Mouse (Mus musculus) kidney, postnatal 14 days (tissue): ENCODE results near the gene Vamp8.

Experiments used
- DNase-seq: peaks from one replicate; pipeline ENCODE4 v3.0.0; 2022; ENCODE audit warnings: mixed read lengths

Vamp8 gene

DNA sequence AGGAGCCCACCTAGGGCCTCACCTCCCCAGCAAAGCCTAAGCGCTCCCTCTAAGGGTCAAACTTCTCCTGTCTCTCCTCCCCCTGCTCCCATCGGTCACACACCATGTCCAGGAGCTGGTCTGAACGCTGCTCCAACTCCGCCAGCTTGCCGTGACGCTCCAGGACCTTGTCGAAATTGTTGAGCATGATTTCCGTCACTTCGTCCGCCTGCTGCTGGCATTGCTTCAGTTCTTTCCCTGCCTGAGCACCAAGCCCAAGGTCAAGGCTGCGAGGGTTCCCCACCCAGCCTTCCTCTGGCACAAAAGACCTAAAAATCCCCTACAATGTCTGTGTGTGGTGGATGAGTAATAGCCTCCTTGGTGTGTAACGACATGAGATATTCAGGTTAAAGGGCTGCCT is 20.4 kb downstream of the Vamp8 start:
- DNase-seq, result no peak

DNA sequence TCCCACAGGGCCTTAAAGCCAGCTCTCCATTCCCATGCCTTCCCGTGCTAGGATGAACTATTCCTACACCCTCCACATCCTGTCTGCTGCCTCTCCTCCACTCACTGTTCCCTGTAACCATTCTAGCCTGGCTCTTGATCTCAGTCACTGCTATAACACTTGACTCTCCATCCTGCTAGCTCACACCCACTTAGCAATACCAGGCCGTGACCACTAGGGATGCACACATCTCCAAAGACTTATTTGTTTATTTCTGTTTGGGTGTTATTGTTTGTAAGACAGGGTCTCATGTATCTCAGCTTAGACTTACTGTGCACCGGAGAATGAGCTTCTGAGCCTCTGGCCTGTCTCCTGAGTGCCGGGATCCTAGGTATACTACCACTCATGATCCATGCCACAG is 20.9 kb downstream of the Vamp8 start:
- DNase-seq, result no peak

DNA sequence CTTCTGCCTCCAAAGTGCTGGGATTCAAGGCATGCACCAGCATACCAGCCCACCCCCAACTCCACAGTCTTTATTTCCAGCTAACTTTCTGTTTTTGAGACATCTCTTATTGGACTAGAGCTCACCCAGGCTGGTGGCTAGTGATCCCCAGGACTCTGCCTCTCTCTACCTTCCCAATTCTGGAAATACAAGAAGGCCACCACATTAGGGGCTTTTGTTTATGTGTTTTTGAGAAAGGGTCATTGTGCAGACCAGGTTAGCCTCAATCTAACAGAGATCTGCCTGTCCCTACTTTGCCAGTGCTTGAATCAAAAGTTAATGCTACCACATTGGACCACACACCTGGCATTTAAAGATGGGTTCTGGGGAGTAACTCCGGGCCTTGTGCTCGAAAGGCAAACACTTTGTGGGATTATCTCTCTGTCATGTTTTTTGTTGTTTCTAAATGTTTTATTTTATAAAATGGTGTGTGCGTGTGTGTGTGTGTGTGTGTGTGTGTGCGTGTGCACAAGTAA is 23.0 kb downstream of the Vamp8 start:
- no peak for DNase-seq

DNA sequence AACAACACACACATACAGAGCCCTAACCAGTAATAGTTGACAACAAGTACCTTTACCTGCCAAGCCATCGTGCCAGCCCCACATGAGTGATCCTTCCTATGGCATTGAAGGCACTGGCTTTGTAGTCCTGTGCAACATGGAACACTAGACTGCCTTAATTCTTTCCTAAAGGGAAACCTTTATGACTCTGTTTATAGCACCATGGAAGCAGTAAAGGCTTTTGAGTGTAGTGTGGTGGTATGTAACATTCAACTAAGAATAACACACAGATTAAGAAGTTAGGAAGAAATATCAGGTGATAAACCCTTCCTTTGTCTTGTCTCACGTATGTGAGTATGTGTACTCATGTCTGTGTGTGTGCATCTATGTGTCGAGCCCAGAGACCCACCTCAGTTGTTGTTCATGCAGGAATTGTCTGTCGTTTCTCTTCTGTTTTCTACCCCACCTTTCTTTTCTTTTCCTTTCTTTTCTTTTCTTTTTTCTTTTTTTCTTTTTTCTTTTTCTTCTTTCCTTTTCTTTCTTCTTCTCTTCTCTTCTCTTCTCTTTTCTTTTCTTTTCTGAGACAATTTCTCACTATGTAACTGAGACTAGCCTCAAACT is 23.6 kb downstream of the Vamp8 start, which contains the start of gene Rnf181:
TSS of gene Rnf181 (minus strand) at position 113 of the 600 bp plus-strand sequence.
- no peak for DNase-seq

- DNase-seq, result no peak
Observed at GRCm38 (mm10) chr6:72366304-72366703, 24.2 kb downstream of the Vamp8 start.

DNA sequence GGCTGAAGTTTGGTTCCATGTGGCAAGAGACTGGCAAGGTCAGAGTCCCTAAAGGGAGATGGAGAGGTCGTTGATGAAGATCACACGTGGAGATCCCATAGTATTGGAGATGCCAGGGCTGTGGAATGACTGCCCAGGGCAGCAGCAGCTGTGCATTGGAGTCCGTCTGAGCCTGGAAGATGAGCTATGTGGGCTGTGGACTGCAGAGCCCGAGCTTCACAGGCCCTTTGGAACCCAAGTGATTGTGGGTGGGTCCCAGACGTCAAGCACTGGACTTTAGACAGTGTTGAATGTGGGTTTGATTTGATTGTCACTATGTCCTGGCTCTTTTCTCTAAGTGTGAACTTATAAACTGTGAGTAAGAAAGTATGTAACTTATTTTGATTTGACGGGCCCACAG is 25.5 kb downstream of the Vamp8 start:
- DNase-seq, result no peak

DNA sequence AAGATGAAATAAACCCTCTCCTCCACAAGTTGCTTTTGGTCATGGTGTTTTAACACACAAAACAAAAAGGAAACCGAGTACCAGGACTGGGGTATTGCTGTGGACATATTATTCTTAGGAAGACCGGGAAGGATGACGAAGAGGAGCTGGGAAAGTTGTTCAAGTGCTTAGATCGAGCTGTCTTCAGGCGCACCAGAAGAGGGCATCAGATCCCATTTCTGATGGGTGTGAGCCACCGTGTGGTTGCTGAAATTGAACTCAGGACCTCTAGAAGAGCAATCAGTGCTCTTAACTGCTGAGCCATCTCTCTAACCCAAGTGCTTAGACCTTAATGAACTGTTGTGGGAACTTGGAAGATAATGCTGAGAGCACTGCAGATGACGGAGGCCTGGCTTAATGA is 26.5 kb downstream of the Vamp8 start:
- DNase-seq, result no peak

GRCm38 (mm10) chr6:72362132-72363028 is 28.1 kb downstream of the Vamp8 start:
- DNase-seq, result peak; percentile 97

GRCm38 (mm10) chr6:72361121-72361551 is 29.4 kb downstream of the Vamp8 start:
- DNase-seq, result no peak

GRCm38 (mm10) chr6:72360599-72360935 is 29.9 kb downstream of the Vamp8 start:
- DNase-seq, result peak; percentile 78

GRCm38 (mm10) chr6:72359891-72360598 is 30.5 kb downstream of the Vamp8 start:
- DNase-seq, result no peak

GRCm38 (mm10) chr6:72359343-72359742 is 31.2 kb downstream of the Vamp8 start:
- no peak for DNase-seq

GRCm38 (mm10) chr6:72358086-72358764 is 32.3 kb downstream of the Vamp8 start:
- DNase-seq, result no peak

GRCm38 (mm10) chr6:72357164-72358079 is 33.1 kb downstream of the Vamp8 start:
- no peak for DNase-seq

- DNase-seq, result no peak
Observed at GRCm38 (mm10) chr6:72356001-72356532, 34.4 kb downstream of the Vamp8 start.

- peak; percentile 94 for DNase-seq
Observed at GRCm38 (mm10) chr6:72355066-72355911, 35.2 kb downstream of the Vamp8 start, which contains the start of gene Tmem150a. Gene Tmem150a (plus strand): TSS chr6:72355447.

- DNase-seq, result no peak
Observed at GRCm38 (mm10) chr6:72354025-72354424, 36.5 kb downstream of the Vamp8 start.

DNA sequence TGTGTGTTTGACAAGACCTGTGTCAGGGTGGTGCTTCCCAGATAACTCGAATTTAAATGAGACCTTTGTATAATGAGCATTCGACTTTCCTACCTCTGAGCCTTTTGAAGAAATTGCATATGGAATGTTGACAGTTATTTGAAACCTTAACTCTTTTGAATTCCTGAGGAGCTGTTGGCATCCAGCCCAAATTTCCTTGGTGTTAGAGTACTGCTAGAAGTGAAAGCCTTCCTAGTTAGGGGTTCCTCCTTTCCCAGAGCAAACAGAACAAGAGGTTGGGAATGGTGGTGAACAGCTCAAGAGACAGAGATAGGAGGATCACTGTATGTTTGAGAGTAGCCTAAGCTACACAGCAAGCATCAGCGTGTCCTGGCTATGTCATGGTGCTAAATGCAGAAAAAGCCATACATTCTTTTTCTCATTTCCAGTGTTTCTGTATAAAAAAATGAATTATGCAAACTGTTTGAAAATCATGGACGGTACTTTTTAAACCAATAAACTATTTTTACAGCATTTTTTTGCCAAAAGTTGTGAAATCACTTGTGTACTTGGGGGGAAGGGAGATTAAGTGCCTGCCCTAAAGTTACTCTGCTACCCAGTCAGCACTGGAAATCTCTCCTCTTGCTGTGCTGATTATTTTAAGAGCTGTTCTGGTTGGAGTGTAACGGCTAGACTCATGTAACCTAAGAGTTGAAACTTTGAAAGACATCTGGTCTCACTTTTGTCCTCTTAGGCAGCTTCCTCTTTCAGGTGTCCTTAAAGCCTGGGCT is 37.7 kb downstream of the Vamp8 start:
- peak; percentile 72 for DNase-seq

DNA sequence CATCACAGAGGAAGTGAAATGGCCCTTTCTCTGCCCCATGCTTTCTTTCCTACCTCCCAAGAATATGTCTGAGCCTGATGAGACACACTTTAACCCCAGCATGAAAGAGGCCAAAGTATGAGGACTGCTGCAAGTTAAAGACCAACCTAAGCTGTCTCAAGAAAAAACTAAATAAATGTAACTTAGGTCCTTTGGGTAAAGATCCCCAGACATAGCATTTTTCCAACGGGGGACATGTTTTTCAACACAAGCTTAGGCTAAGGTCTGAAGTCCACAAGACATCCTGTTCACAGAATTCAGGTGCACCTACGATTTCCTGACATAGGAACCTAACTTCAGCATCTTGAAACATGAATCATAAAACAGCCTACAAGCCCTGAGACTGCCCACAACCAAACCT is 40.3 kb downstream of the Vamp8 start:
- no peak for DNase-seq

- no peak for DNase-seq
Observed at GRCm38 (mm10) chr6:72348411-72348810, 42.1 kb downstream of the Vamp8 start.
